ENCODE assay signal across 8 mouse cellular contexts in genomic region chr7:29155838-29156782, GRCm38 (mm10). TPM values are rescaled to one million over a fixed set of nuclear protein-coding genes. Genes with fewer than 3 reads are reported as not detected.
DNase-seq lines count a peak whose midpoint lies in the region; ATAC-seq and TF ChIP-seq lines count a peak whose summit lies in the region.

Gene Fam98c, minus strand, starts transcription at chr7:29156234.

- DNase-seq in Patski (ENCODE audit: low read depth, low spot score) = no peak
- DNase-seq in cerebellum, postnatal 14 days = peak; percentile 92 to 93
- peak; percentile 78 to 80 for DNase-seq in frontal cortex, postnatal 14 days (ENCODE audit: low spot score in 2 of 2)
- DNase-seq in layer of hippocampus, postnatal 14 days (ENCODE audit: low spot score in 2 of 2) = peak; percentile 80 to 81
- DNase-seq in lung, postnatal 14 days = peak; percentile 86
- peak; percentile 55 for DNase-seq in retina, adult 2 months (ENCODE audit: low read depth, low spot score)
- peak; percentile 83 to 88 for DNase-seq in thymus, postnatal 36 days

- no peak for TF ChIP-seq CTCF in Patski (IDR thresholded peaks at IDR 0.05)

- 4% methylated on average over 64 of the region's 68 CpGs for WGBS in hindbrain, embryonic 12.5 days

- CTCF ChIA-PET in Patski (lab: Charles Lee) = interaction anchor here (0.6 to 1.4 kb wide), 4 partner anchors 7 to 146 kb away, joined by 3 to 6 read pairs (median 4); no protein-coding TSS in a partner anchor

- peak within 1 kb of the TSS; percentile 91 for H3K27ac ChIP-seq in hindbrain, embryonic 12.5 days

- peak within 1 kb of the TSS; percentile 81 for H3K4me3 ChIP-seq in hindbrain, embryonic 12.5 days

- ATAC-seq in Patski = peak; percentile 85
- ATAC-seq in hindbrain, embryonic 12.5 days (ENCODE audit: low FRiP score) = peak; percentile 88

- H3K4me1 ChIP-seq in hindbrain, embryonic 12.5 days = peaks cover 4% of the 10 kb centered on the region

- H3K9ac ChIP-seq in hindbrain, embryonic 12.5 days = peak within 1 kb of the TSS; percentile 82

- peak within 1 kb of the TSS; percentile 93 for H3K4me2 ChIP-seq in hindbrain, embryonic 12.5 days (replicated peaks)

- H3K36me3 ChIP-seq in hindbrain, embryonic 12.5 days = peaks cover 2% of the 10 kb centered on the region; the same call in 1 of the 2 replicates

- H3K27me3 ChIP-seq in Patski = no peaks in the 10 kb centered on the region
- H3K27me3 ChIP-seq in hindbrain, embryonic 12.5 days = peaks cover 27% of the 10 kb centered on the region

- H3K9me3 ChIP-seq in hindbrain, embryonic 12.5 days (replicated peaks) = 0 out of 2 replicates have a peak, but pooled peaks cover 6% of the 10 kb centered on the region

- POLR2A ChIA-PET in Patski (lab: Charles Lee) = interaction anchor here (0.6 to 1.5 kb wide), 5 partner anchors 12 to 1469 kb away, joined by 3 to 14 read pairs (median 3); no protein-coding TSS in a partner anchor

- in situ Hi-C loops in Patski (cut with MboI; ENCODE audit: low pct_unique_long_range_greater_than_20kb) = no loop called here

RNA-seq across cellular contexts. Expression of gene Fam98c, which starts in this region (rescaled TPM):
- polyA plus RNA-seq in Patski (2021) = 18.8 TPM
- polyA plus RNA-seq in hindbrain, embryonic 12.5 days (2016; fragmentation: Nextera tagmentation; extraction: Ambion mirVana) = 20.0 and 21.7 TPM in 2 replicates
- total RNA-seq in layer of hippocampus, postnatal 14 days (2021) = 10 to 100 TPM; 29.4 to 32.7 TPM
